Mouse (Mus musculus) liver, postnatal 0 days (tissue): ENCODE results near the gene Agps. TPM values are rescaled to one million over a fixed set of nuclear protein-coding genes. Genes with fewer than 3 reads are reported as not detected.
A peak's percentile ranks its signal among the peaks of the same experiment; 100 is the strongest.

Experiments used
- ATAC-seq: fragments of 200-750 bp; cut with Nextera tagmentation; 2 replicates; pipeline ENCODE4 v1.8.0; 2017; ENCODE audit warnings: mild to moderate bottlenecking, moderate library complexity
- DNase-seq: peaks from one replicate; pipeline ENCODE4 v3.0.0-alpha.2; 2016
- H3K27ac ChIP-seq: fragments of 300-500 bp; sonication (generic); 2 replicates; pipeline ENCODE4 v1.5.1; 2014; ENCODE audit warnings: antibody characterized with exemption, moderate library complexity, mild to moderate bottlenecking, low read depth
- H3K27me3 ChIP-seq: fragments of 300-500 bp; sonication (generic); 2 replicates; pipeline ENCODE4 v1.6.1; 2014; ENCODE audit warnings: low read length, control low read depth, mixed read lengths; ENCODE audit not compliant: insufficient read depth
- H3K36me3 ChIP-seq: fragments of 300-500 bp; sonication (generic); replicated peaks from 2 replicates; pipeline ENCODE4 v1.6.1; 2014; ENCODE audit warnings: mild to moderate bottlenecking, control low read depth, low read length, moderate library complexity, mixed read lengths; ENCODE audit not compliant: insufficient read depth
- H3K4me1 ChIP-seq: fragments of 300-500 bp; sonication (generic); 2 replicates; pipeline ENCODE4 v1.6.1; 2014; ENCODE audit warnings: antibody characterized with exemption, mild to moderate bottlenecking, control low read depth; ENCODE audit not compliant: insufficient read depth
- H3K4me2 ChIP-seq: fragments of 300-500 bp; sonication (generic); 2 replicates; pipeline ENCODE4 v1.6.1; 2014; ENCODE audit warnings: low read depth, mild to moderate bottlenecking, low read length, moderate library complexity, mixed read lengths
- H3K4me3 ChIP-seq: fragments of 300-500 bp; sonication (generic); 2 replicates; pipeline ENCODE4 v1.5.1; 2014; ENCODE audit warnings: low read depth, low read length
- H3K9ac ChIP-seq: fragments of 300-500 bp; sonication (generic); replicated peaks from 2 replicates; pipeline ENCODE4 v1.6.1; 2014; ENCODE audit warnings: mild to moderate bottlenecking, moderate library complexity
- H3K9me3 ChIP-seq: fragments of 300-500 bp; sonication (generic); 2 replicates; pipeline ENCODE4 v1.6.1; 2016; ENCODE audit warnings: mild to moderate bottlenecking, control low read depth, low read length, mixed read lengths
- CTCF ChIP-seq: sonication (generic); IDR thresholded peaks from 2 replicates; pipeline ENCODE4 v1.5.1; 2016; ENCODE audit warnings: antibody characterized with exemption, low read depth
- EP300 ChIP-seq: IDR thresholded peaks from 2 replicates; pipeline ENCODE4 v1.6.1; 2016; ENCODE audit warnings: antibody characterized with exemption, low read depth, mild to moderate bottlenecking
- WGBS: fragments of 180-500 bp; shearing (Covaris S2); extraction: QIAGEN DNeasy Blood & Tissue Kit; methylation state at CpG from one replicate; pipeline ENCODE4 v1.1.7; 2014; ENCODE audit not compliant: insufficient replicate concordance; 5-methylcytosine and 5-hydroxymethylcytosine counted together
- polyA plus RNA-seq: library from polyadenylated mRNA; unstranded; fragments of >200 nt; fragmentation: Nextera tagmentation; extraction: Ambion mirVana; gene quantifications from 2 replicates; pipeline ENCODE4 v1.2.1, GENCODE M21; 2015

The Agps gene
- polyA plus RNA-seq, 1 experiment from 2014 or later = 5.7 TPM

GRCm38 (mm10) chr2:75950685-75951084 is 118.7 kb downstream of the Agps start:
- Histone ChIP-seq H3K4me2 (no peak overlapping the region), H3K4me1 (no peaks in the 10 kb centered on the region), H3K27me3 (no peaks in the 10 kb centered on the region), H3K36me3 (no peaks in the 10 kb centered on the region), H3K4me3 (no peak overlapping the region), H3K9me3 (no peaks in the 10 kb centered on the region), H3K27ac (no peak overlapping the region), H3K9ac (no peak overlapping the region)
- no peak for DNase-seq
- no peak for ATAC-seq
- WGBS = 81% methylated on average over 8 of the region's 8 CpGs
- TF ChIP-seq EP300 = no peak
- TF ChIP-seq CTCF = no peak

- Histone ChIP-seq H3K9me3 (no peaks in the 10 kb centered on the region), H3K27me3 (no peaks in the 10 kb centered on the region), H3K4me1 (no peaks in the 10 kb centered on the region), H3K4me3 (no peak overlapping the region), H3K27ac (no peak overlapping the region), H3K9ac (no peak overlapping the region), H3K36me3 (no peaks in the 10 kb centered on the region), H3K4me2 (no peak overlapping the region)
- ATAC-seq (no peak), DNase-seq (no peak)
- 87% methylated on average over 5 of the region's 5 CpGs for WGBS
- TF ChIP-seq CTCF (no peak), EP300 (no peak)
These were observed 121.3 kb downstream of the Agps start for GRCm38 (mm10) chr2:75953320-75953719.

GRCm38 (mm10) chr2:75955709-75956108 is 123.7 kb downstream of the Agps start:
- no peak overlapping the region for H3K4me3 ChIP-seq
- no peak for TF ChIP-seq EP300
- no peak for TF ChIP-seq CTCF

GRCm38 (mm10) chr2:75959183-75959849 is 127.3 kb downstream of the Agps start:
- H3K36me3 ChIP-seq = no peaks in the 10 kb centered on the region
- DNase-seq = no peak
- H3K9ac ChIP-seq = no peak overlapping the region
- no peak for TF ChIP-seq EP300
- TF ChIP-seq CTCF = no peak
- WGBS = 49% methylated on average over 18 of the region's 18 CpGs
- H3K27me3 ChIP-seq = no peaks in the 10 kb centered on the region
- no peak for ATAC-seq
- no peak overlapping the region for H3K27ac ChIP-seq
- no peak overlapping the region for H3K4me2 ChIP-seq
- peaks cover 4% of the 10 kb centered on the region for H3K4me1 ChIP-seq
- H3K9me3 ChIP-seq = no peaks in the 10 kb centered on the region
- H3K4me3 ChIP-seq = no peak overlapping the region

More at GRCm38 (mm10) chr2:75955709-75956108, 123.7 kb downstream of the Agps start:
- WGBS = 58% methylated on average over 14 of the region's 14 CpGs
- Histone ChIP-seq H3K9ac (no peak overlapping the region), H3K9me3 (no peaks in the 10 kb centered on the region), H3K27me3 (no peaks in the 10 kb centered on the region), H3K4me1 (no peaks in the 10 kb centered on the region), H3K36me3 (no peaks in the 10 kb centered on the region), H3K27ac (no peak overlapping the region), H3K4me2 (no peak overlapping the region)
- ATAC-seq (no peak), DNase-seq (no peak)

GRCm38 (mm10) chr2:75959850-75960365 is 127.9 kb downstream of the Agps start:
- Histone ChIP-seq H3K4me2 (no peak overlapping the region), H3K27me3 (no peaks in the 10 kb centered on the region), H3K36me3 (no peaks in the 10 kb centered on the region), H3K27ac (peak overlapping the region; percentile 22; the same call in 1 of the 2 replicates), H3K4me3 (no peak overlapping the region), H3K9ac (no peak overlapping the region), H3K4me1 (peaks cover 10% of the 10 kb centered on the region), H3K9me3 (no peaks in the 10 kb centered on the region)
- ATAC-seq (no peak), DNase-seq (no peak)
- TF ChIP-seq CTCF = no peak
- 38% methylated on average over 15 of the region's 15 CpGs for WGBS

- Histone ChIP-seq H3K4me2 (no peak overlapping the region), H3K4me1 (peaks cover 10% of the 10 kb centered on the region), H3K9me3 (no peaks in the 10 kb centered on the region), H3K27ac (peak overlapping the region; percentile 22; the same call in 1 of the 2 replicates), H3K27me3 (no peaks in the 10 kb centered on the region), H3K36me3 (no peaks in the 10 kb centered on the region), H3K9ac (no peak overlapping the region), H3K4me3 (no peak overlapping the region)
- no peak for TF ChIP-seq CTCF
- peak; percentile 21; the same call in 1 of the 2 replicates for TF ChIP-seq EP300
- DNase-seq (peak; percentile 19), ATAC-seq (peak; percentile 76)
- WGBS = 65% methylated on average over 15 of the region's 15 CpGs
These were observed 128.7 kb downstream of the Agps start for GRCm38 (mm10) chr2:75960366-75961330.
